Mouse (Mus musculus) Patski (cell line): ENCODE data around the gene Gpank1. TPM values are rescaled to one million over a fixed set of nuclear protein-coding genes. Genes with fewer than 3 reads are reported as not detected.

Source experiments
- ATAC-seq: fragments of 100-300 bp; one replicate; pipeline ENCODE4 v1.8.0; 2021
- CTCF ChIA-PET: fragments of 350-600 bp; sonication (Branson Sonifier 250); formaldehyde crosslinking; loops from one replicate; lab custom pipeline; 2022; ENCODE audit warnings: inconsistent platforms; lab: Charles Lee
- POLR2A ChIA-PET: fragments of 350-600 bp; sonication (Branson Sonifier 250); formaldehyde crosslinking; loops from one replicate; lab custom pipeline; 2022; ENCODE audit warnings: antibody characterized with exemption, inconsistent platforms; lab: Charles Lee
- DNase-seq: peaks from one replicate; pipeline ENCODE4 v3.0.0-alpha.2; 2011; ENCODE audit warnings: low read depth, low spot score
- H3K27me3 ChIP-seq: fragments of 371-371 bp; one replicate; pipeline ENCODE4 v1.5.1; 2021
- CTCF ChIP-seq: fragments of 100-300 bp; IDR thresholded peaks from one replicate; pipeline ENCODE4 v1.5.1; 2021
- in situ Hi-C: fragments of 300-500 bp; cut with MboI; formaldehyde crosslinking; loops from 3 replicates; pipeline ENCODE4 v1.11.1; 2018; ENCODE audit warnings: low pct_unique_long_range_greater_than_20kb, mixed read lengths
- polyA plus RNA-seq: library from polyadenylated mRNA; unstranded; gene quantifications from one replicate; pipeline ENCODE4 v1.2.3, GENCODE M21; 2021

Gpank1 gene
- polyA plus RNA-seq, 1 experiment from 2014 or later: 28.4 TPM

- POLR2A ChIA-PET: interaction anchor here (1.1 kb wide), 1 partner anchor 19 kb away, joined by 4 read pairs; no protein-coding TSS in a partner anchor
- in situ Hi-C loops: no loop called here
- no peak for ATAC-seq
- CTCF ChIA-PET: interaction anchor here (0.7 kb wide), 1 partner anchor 75 kb away, joined by 3 read pairs; no protein-coding TSS in a partner anchor
- DNase-seq: no peak
- H3K27me3 ChIP-seq: no peaks in the 10 kb centered on the region
- no peak for TF ChIP-seq CTCF
Observed at GRCm38 (mm10) chr17:35097164-35097655, 24.0 kb upstream of the Gpank1 start.

DNA sequence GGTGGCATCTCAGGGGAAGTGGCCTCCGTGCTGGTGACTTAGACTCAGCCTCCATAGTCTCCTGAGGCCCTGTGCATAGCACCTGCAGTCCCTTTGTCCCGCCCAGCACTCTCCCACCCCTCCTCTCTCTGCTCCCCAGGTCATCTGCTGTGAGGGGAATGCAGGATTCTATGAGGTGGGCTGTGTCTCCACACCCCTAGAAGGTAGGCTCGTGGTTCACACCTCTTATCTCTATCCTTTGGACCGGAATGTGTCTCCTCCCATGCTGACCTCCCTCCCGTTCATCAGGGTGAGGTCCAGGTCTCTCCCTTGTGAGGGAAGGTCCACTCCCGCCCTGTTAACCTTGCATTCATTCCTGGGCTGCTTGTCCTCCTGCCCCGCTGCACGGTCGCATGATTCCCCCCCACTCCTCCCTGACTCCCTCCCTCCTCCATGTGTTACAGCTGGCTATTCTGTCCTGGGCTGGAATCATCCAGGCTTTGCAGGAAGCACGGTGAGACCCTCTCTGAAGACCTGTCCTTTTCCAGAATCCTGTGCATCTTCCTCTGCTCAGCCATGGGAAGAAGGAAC lies 21.0 kb upstream of the Gpank1 start:
- H3K27me3 ChIP-seq: no peaks in the 10 kb centered on the region
- in situ Hi-C loops: no loop called here
- ATAC-seq (no peak), DNase-seq (no peak)
- ChIA-PET POLR2A (no interaction called here), CTCF (no interaction called here)
- TF ChIP-seq CTCF: no peak

DNA sequence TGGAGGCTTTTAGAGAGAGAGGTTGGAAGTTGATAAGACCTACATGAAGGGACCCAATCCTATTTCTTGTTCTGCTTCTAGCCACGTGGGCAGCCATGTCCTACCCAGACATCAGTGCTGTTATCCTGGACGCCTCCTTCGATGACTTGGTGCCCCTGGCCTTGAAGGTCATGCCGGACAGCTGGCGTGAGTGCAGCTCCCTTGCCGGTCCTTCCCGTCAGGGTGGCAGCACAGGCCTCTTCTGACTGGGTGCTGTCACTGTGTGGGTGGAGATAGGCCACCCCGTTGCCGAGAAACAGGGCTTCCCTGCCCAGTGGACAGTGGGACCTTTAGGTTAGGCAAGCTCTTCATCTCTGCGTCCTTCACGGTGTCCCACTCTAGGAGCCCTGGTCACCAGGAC lies 20.1 kb upstream of the Gpank1 start:
- ATAC-seq (no peak), DNase-seq (no peak)
- ChIA-PET CTCF (no interaction called here), POLR2A (interaction anchor here (0.8 kb wide), 1 partner anchor 99 kb away, joined by 3 read pairs; no protein-coding TSS in a partner anchor)
- in situ Hi-C loops: no loop called here
- H3K27me3 ChIP-seq: no peaks in the 10 kb centered on the region
- TF ChIP-seq CTCF: no peak

DNA sequence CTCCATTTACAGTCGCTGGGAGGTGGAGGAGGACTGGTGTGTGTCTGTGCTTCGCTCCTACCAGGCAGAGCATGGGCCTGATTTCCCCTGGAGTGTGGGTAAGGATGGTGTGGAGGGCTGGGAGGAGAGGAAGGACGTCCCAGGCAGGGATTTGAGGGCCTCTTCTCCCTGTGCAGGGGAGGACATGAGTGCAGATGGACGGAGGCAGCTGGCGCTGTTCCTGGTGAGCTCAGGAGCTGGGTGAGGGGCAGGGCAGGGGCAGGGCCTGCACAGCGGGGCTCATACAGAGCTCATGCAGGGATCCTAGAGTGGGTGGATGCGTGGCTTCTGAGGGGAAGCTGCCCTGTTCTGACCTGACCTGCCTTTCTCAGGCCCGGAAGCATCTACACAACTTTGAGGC lies 19.0 kb upstream of the Gpank1 start:
- no peak for TF ChIP-seq CTCF
- no peak for ATAC-seq
- no peaks in the 10 kb centered on the region for H3K27me3 ChIP-seq
- ChIA-PET CTCF (no interaction called here), POLR2A (interaction anchor here (0.8 kb wide), 1 partner anchor 151 kb away, joined by 3 read pairs; no protein-coding TSS in a partner anchor)
- no peak for DNase-seq
- in situ Hi-C loops: no loop called here

DNA sequence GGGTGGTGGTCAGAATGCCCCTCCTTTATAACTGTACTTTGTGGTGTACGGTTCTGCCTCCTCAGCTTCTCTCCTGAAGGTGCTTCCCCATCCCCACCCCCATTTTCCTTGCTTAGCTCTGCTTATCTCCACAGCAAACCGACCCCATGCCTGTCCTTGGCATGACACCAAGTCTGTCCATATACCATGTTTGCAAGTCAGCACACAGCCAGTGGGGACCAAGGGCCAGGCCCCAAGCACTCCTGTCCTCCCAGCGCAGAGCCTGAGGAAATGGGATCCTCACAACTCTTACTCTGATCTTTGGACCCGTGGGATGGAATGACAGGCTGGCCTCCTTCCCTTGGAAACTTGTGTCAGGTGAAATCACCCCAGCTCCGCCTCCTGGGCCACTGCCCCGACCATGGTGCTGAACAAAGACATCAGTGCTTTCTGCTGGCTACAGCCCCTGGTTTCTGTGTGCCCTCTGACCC lies 18.0 kb upstream of the Gpank1 start:
- ChIA-PET CTCF (no interaction called here), POLR2A (interaction anchor here (0.6 kb wide), 1 partner anchor 9 kb away, joined by 4 read pairs; no protein-coding TSS in a partner anchor)
- in situ Hi-C loops: no loop called here
- DNase-seq (no peak), ATAC-seq (no peak)
- H3K27me3 ChIP-seq: no peaks in the 10 kb centered on the region
- TF ChIP-seq CTCF: no peak

DNA sequence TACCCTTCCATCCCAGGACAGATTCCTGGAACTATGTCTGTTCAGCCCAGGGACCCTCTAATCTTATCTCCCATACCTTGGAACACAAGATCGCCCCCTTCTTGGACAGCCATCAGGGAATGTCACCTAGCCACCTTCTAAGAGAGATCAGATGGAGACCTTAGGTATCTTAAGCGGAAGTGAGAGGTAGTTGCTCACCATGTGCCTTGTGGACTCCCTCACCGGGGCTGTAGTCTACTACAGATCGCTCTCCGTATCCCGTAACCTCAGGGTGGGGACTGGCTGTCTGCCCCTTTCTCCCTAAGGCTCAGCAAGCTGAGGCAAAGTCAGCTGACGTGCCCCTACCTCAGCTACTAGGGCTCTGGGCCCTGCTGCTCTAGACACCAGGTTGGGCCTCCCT lies 17.2 kb upstream of the Gpank1 start:
- DNase-seq (no peak), ATAC-seq (no peak)
- no peaks in the 10 kb centered on the region for H3K27me3 ChIP-seq
- CTCF ChIA-PET: interaction anchor here (0.9 to 1.5 kb wide), 2 partner anchors 97 to 156 kb away, joined by 3 read pairs; no protein-coding TSS in a partner anchor
- in situ Hi-C loops: no loop called here
- POLR2A ChIA-PET: interaction anchor here (1.0 kb wide), 1 partner anchor 14 kb away, joined by 4 read pairs; no protein-coding TSS in a partner anchor
- no peak for TF ChIP-seq CTCF

- ATAC-seq (no peak), DNase-seq (no peak)
- in situ Hi-C loops: no loop called here
- ChIA-PET POLR2A (interaction anchor here (1.0 kb wide), 1 partner anchor 13 kb away, joined by 4 read pairs; no protein-coding TSS in a partner anchor), CTCF (interaction anchor here (0.9 to 1.8 kb wide), 3 partner anchors 9 to 157 kb away, joined by 3 to 4 read pairs (median 3); no protein-coding TSS in a partner anchor)
- H3K27me3 ChIP-seq: no peaks in the 10 kb centered on the region
- no peak for TF ChIP-seq CTCF
Observed at GRCm38 (mm10) chr17:35104754-35105153, 16.5 kb upstream of the Gpank1 start.

- ChIA-PET POLR2A (interaction anchor here (0.9 kb wide), 1 partner anchor 47 kb away, joined by 4 read pairs; the partner anchor contains the start of gene Ddah2), CTCF (interaction anchor here (0.9 to 2.0 kb wide), 6 partner anchors 10 to 88 kb away, joined by 3 to 4 read pairs (median 4); no protein-coding TSS in a partner anchor)
- ATAC-seq (no peak), DNase-seq (no peak)
- in situ Hi-C loops: no loop called here
- no peaks in the 10 kb centered on the region for H3K27me3 ChIP-seq
- no peak for TF ChIP-seq CTCF
Observed at GRCm38 (mm10) chr17:35105740-35106389, 15.4 kb upstream of the Gpank1 start.

DNA sequence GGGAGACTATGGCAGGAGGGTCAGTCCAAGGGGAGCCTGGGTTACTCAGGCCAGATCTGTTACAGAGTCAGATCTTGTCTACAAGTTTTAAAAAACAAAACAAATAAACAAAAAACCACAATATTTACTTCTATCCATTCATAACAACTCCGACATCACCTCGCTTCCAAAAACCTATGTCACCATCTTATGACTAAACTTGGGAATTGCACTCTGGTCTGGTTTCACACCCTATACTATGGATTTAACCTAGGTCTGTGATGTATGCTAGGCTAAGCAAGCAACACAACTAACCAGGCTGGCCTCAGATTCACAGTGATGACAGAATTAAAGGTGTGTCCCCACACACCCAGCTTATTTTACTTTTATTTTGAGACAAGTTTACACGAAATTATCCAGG lies 14.7 kb upstream of the Gpank1 start:
- in situ Hi-C loops: no loop called here
- TF ChIP-seq CTCF: no peak
- CTCF ChIA-PET: interaction anchor here (0.9 to 2.0 kb wide), 6 partner anchors 18 to 88 kb away, joined by 3 to 4 read pairs (median 3); no protein-coding TSS in a partner anchor
- POLR2A ChIA-PET: interaction anchor here (0.6 to 0.9 kb wide), 2 partner anchors 48 to 81 kb away, joined by 4 to 6 read pairs; partner anchors contain the start of gene Ddah2
- H3K27me3 ChIP-seq: no peaks in the 10 kb centered on the region
- DNase-seq (no peak), ATAC-seq (no peak)

GRCm38 (mm10) chr17:35108097-35108496 lies 13.2 kb upstream of the Gpank1 start, which contains the start of gene Ly6g5c:
Gene Ly6g5c (plus strand): TSS chr17:35108279.
- in situ Hi-C loops: no loop called here
- ATAC-seq: no peak
- no peak for TF ChIP-seq CTCF
- H3K27me3 ChIP-seq: no peaks in the 10 kb centered on the region
- DNase-seq: no peak
- POLR2A ChIA-PET: no interaction called here
- CTCF ChIA-PET: interaction anchor here (1.4 kb wide), 1 partner anchor 88 kb away, joined by 3 read pairs; no protein-coding TSS in a partner anchor
